Mouse (Mus musculus) layer of hippocampus, postnatal 10 days (tissue): ENCODE measurements at regions not wholly inside any gene's neighbourhood (a gene's known extent, or its start where the extent isn't known, plus 50 kb on each side); places are given as distances from the start of the nearest gene placed in this dataset.

Experiments
- DNase-seq, 2 experiments: peaks; one replicate each; pipeline ENCODE4 v3.0.0; 2021; ENCODE audit warnings: low spot score in 2 of 2

- DNase-seq: peak in 1 of 2 experiments; percentile 25
These were observed 65.5 kb upstream of the C2cd4b start for GRCm38 (mm10) chr9:67693716-67694115.

- DNase-seq: no peak
These were observed 60.4 kb upstream of the C2cd4b start for GRCm38 (mm10) chr9:67698796-67699195.

GRCm38 (mm10) chr9:67699846-67700579, 59.2 kb upstream of the C2cd4b start:
- peak; percentile 26 to 33 for DNase-seq

- DNase-seq: no peak
These were observed 50.8 kb upstream of the C2cd4b start for GRCm38 (mm10) chr9:67708246-67708960.
